Mouse (Mus musculus): ENCODE measurements at regions not wholly inside any gene's neighbourhood (a gene's known extent, or its start where the extent isn't known, plus 50 kb on each side); places are given as distances from the start of the nearest gene placed in this dataset.

DNA sequence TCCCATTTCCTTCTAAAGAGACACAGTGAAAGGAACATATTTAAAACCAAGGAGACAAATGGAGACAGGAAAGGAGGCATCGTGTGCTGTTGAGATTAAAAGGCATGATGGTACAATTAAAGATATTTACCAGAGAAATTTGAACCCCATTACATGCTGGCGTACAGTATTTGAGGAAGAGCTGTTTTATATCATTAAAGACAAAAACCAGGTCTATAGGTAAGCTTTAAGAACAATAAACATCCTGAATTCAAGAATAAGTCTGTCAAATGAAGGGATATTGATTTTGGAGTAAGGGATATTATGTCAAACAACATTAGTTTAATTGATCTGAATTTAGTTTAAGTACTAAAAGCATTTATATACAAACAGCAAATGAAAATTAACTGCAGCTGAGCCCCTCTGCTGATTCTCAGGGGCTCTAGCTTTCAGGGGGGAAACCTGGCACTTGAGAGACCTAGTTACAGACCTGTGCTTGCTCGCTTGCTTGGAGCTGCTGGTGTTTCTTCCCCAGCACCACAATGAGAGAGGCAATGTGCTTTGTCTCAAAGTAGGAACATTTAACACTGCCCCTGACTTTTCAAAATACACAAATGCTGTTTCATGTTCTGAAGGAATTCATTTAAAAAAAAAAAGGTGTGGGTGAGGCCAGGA lies 189.8 kb upstream of the Nt5c1b start:
- TF ChIP-seq CTCF (IDR thresholded peaks at IDR 0.05; ENCODE audit: insufficient read depth, low read depth, low read length) = no peak
- no peak for TF ChIP-seq POLR2A (IDR thresholded peaks at IDR 0.05; ENCODE audit: insufficient read depth, low read depth, low read length)

Measured in olfactory bulb, adult 2 months (tissue).